Mouse (Mus musculus) large intestine, adult 2 months (tissue): ENCODE measurements around the gene Tmem200c. TPM values are rescaled to one million over a fixed set of nuclear protein-coding genes. Genes with fewer than 3 reads are reported as not detected.

Source experiments
- DNase-seq: peaks from one replicate; pipeline ENCODE4 v3.0.0-alpha.2; 2012; ENCODE audit warnings: low read depth, low spot score
- WGBS: fragments of 180-500 bp; shearing (Covaris S2); methylation state at CpG from one replicate; pipeline ENCODE4 v1.1.7; 2018; 5-methylcytosine and 5-hydroxymethylcytosine counted together
- polyA plus RNA-seq: library from polyadenylated mRNA; depleted of rRNA; stranded (reverse); fragments of >200 nt; gene quantifications from 2 replicates; pipeline ENCODE4 v1.2.3, GENCODE M21; 2012; rRNA removed

The Tmem200c gene
- polyA plus RNA-seq, 1 experiment = 0.36 TPM

GRCm38 (mm10) chr17:68883474-68884083 is 57.2 kb downstream of the Tmem200c start:
- WGBS = 36% methylated on average over 3 of the region's 3 CpGs
- DNase-seq = peak; percentile 2

GRCm38 (mm10) chr17:68890672-68891071 is 64.2 kb downstream of the Tmem200c start:
- DNase-seq = no peak
- 88% methylated on average over 3 of the region's 3 CpGs for WGBS

Other genes starting within 250 kb of the Tmem200c start
- gene Epb41l3, start 249.1 kb downstream of the Tmem200c start, polyA plus RNA-seq = 37.9 and 163 TPM in 2 replicates